Mouse (Mus musculus) forebrain, embryonic 11.5 days (tissue): ENCODE data around the gene Spata13. TPM values are rescaled to one million over a fixed set of nuclear protein-coding genes. Genes with fewer than 3 reads are reported as not detected.

Source experiments
- ATAC-seq: fragments of 200-750 bp; cut with Nextera tagmentation; replicated peaks from 2 replicates; pipeline ENCODE4 v1.8.0; 2017; ENCODE audit warnings: moderate TSS enrichment; ENCODE audit not compliant: low FRiP score
- DNase-seq: peaks from one replicate; pipeline ENCODE4 v3.0.0-alpha.2; 2017; ENCODE audit warnings: low spot score
- H3K27ac ChIP-seq: fragments of 300-500 bp; sonication (generic); 2 replicates; pipeline ENCODE4 v1.5.1; 2014; ENCODE audit warnings: low read depth, low read length
- H3K27me3 ChIP-seq: fragments of 300-500 bp; sonication (generic); 2 replicates; pipeline ENCODE4 v1.6.1; 2014; ENCODE audit warnings: mild to moderate bottlenecking, low read length, mixed read lengths; ENCODE audit not compliant: control insufficient read depth, insufficient read depth
- H3K36me3 ChIP-seq: fragments of 300-500 bp; sonication (generic); 2 replicates; pipeline ENCODE4 v1.6.1; 2014; ENCODE audit warnings: mild to moderate bottlenecking, low read length, moderate library complexity, mixed read lengths; ENCODE audit not compliant: control insufficient read depth, insufficient read depth
- H3K4me1 ChIP-seq: fragments of 300-500 bp; sonication (generic); replicated peaks from 2 replicates; pipeline ENCODE4 v1.6.1; 2014; ENCODE audit warnings: low read length, mixed read lengths; ENCODE audit not compliant: control insufficient read depth, insufficient read depth
- H3K4me2 ChIP-seq: fragments of 300-500 bp; sonication (generic); 2 replicates; pipeline ENCODE4 v1.6.1; 2014; ENCODE audit warnings: low read depth, mild to moderate bottlenecking, low read length, moderate library complexity, mixed read lengths; ENCODE audit not compliant: severe bottlenecking
- H3K4me3 ChIP-seq: fragments of 300-500 bp; sonication (generic); 2 replicates; pipeline ENCODE4 v1.5.1; 2014; ENCODE audit warnings: low read depth, low read length
- H3K9ac ChIP-seq: fragments of 300-500 bp; sonication (generic); 2 replicates; pipeline ENCODE4 v1.6.1; 2014; ENCODE audit warnings: low read length
- H3K9me3 ChIP-seq: fragments of 300-500 bp; sonication (generic); 2 replicates; pipeline ENCODE4 v1.6.1; 2016; ENCODE audit warnings: low read length, mixed read lengths; ENCODE audit not compliant: control insufficient read depth
- WGBS: fragments of 180-500 bp; shearing (Covaris S2); extraction: QIAGEN DNeasy Blood & Tissue Kit; methylation state at CpG from one replicate; pipeline ENCODE4 v1.1.7; 2014; 5-methylcytosine and 5-hydroxymethylcytosine counted together
- polyA plus RNA-seq: library from polyadenylated mRNA; unstranded; fragments of >200 nt; fragmentation: Nextera tagmentation; extraction: Ambion mirVana; gene quantifications from 2 replicates; pipeline ENCODE4 v1.2.1, GENCODE M21; 2014

The Spata13 gene
- polyA plus RNA-seq, 1 experiment from 2014 or later = 137 TPM

GRCm38 (mm10) chr14:60606194-60606593 lies 27.6 kb upstream of the Spata13 start:
- no peak overlapping the region for H3K9ac ChIP-seq
- DNase-seq (no peak), ATAC-seq (no peak)
- 80% methylated on average over 4 of the region's 4 CpGs for WGBS
- no peak overlapping the region for H3K4me3 ChIP-seq
- no peaks in the 10 kb centered on the region for H3K4me1 ChIP-seq
- H3K27me3 ChIP-seq = no peaks in the 10 kb centered on the region
- no peaks in the 10 kb centered on the region for H3K9me3 ChIP-seq
- H3K27ac ChIP-seq = no peak overlapping the region
- H3K4me2 ChIP-seq = no peak overlapping the region
- H3K36me3 ChIP-seq = no peaks in the 10 kb centered on the region

- Histone ChIP-seq H3K27ac (no peak overlapping the region), H3K36me3 (no peaks in the 10 kb centered on the region), H3K9ac (no peak overlapping the region), H3K9me3 (no peaks in the 10 kb centered on the region), H3K4me1 (no peaks in the 10 kb centered on the region), H3K27me3 (no peaks in the 10 kb centered on the region), H3K4me3 (no peak overlapping the region), H3K4me2 (no peak overlapping the region)
- no peak for ATAC-seq
- no peak for DNase-seq
- 86% methylated on average over 4 of the region's 4 CpGs for WGBS
Observed at GRCm38 (mm10) chr14:60607743-60608142, 26.1 kb upstream of the Spata13 start.

DNA sequence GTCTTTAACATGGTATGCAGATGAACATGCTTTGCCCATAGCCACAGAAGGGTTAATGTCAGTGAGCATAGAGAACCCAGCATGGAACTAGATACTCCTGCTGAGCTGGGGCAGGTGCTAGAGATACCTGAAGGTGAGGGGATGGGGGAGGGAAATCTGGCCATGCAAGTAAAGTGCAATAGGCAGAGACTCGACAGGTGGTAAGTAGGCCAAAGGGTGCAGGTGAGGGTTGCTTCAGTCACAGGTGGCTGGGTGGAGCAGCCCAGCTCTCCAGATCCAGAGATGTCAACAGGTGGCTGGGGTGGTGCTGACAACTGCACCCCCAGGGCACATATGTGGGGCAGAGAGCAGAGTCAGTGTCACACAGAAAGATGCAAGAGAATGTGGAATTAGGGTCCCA lies 24.6 kb upstream of the Spata13 start:
- DNase-seq = no peak
- H3K36me3 ChIP-seq = no peaks in the 10 kb centered on the region
- no peak for ATAC-seq
- WGBS = 88% methylated on average over 1 of the region's 1 CpGs
- H3K9ac ChIP-seq = no peak overlapping the region
- no peak overlapping the region for H3K27ac ChIP-seq
- H3K4me3 ChIP-seq = no peak overlapping the region
- no peaks in the 10 kb centered on the region for H3K9me3 ChIP-seq
- H3K27me3 ChIP-seq = no peaks in the 10 kb centered on the region
- H3K4me2 ChIP-seq = no peak overlapping the region
- H3K4me1 ChIP-seq = no peaks in the 10 kb centered on the region; the same call in 1 of the 2 replicates

DNA sequence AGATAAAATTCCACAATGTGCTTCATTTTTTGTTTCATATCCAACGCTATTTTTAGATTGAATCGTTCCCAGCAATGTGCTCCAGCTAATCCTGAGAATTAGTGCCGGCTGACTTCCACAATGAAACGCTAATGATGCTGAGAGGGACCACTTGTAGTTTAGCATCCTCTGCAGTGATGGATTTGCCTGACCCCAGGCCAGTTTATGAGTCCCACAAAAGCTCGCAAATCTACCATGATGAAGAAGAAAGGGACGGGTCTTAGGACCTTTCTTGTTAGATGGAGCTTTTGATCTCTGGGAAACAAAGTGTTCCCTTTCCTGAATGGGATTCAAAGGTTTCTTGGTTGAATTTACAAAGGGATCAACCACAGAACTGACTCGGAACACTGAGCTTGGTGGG lies 21.1 kb upstream of the Spata13 start:
- Histone ChIP-seq H3K4me1 (no peaks in the 10 kb centered on the region; the same call in 1 of the 2 replicates), H3K27me3 (no peaks in the 10 kb centered on the region), H3K4me2 (no peak overlapping the region), H3K9me3 (no peaks in the 10 kb centered on the region), H3K9ac (no peak overlapping the region), H3K36me3 (no peaks in the 10 kb centered on the region), H3K27ac (0 out of 2 replicates have a peak overlapping the region, but pooled peaks have one; percentile 26), H3K4me3 (no peak overlapping the region)
- ATAC-seq (no peak), DNase-seq (no peak)
- WGBS = 11% methylated on average over 7 of the region's 7 CpGs

DNA sequence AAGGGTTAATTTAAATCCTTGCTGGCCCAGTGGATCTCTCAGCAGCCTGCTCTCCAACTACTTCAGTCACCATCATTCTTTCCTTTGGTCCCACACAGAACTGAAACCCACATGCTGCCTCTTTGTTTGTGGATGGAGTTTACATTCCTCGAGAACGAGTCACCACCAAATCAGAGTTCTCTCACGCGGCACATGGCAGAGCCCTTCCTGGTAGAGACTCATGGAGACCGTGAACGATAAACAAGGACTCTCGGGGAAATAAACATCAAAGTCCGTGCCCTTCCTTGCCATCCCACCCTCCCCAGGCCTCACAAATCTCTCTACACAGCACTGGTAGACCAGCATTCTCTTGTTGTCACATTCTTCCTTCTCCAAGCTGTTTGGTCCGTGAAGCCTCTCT lies 12.7 kb upstream of the Spata13 start:
- DNase-seq (no peak), ATAC-seq (no peak)
- no peak overlapping the region for H3K27ac ChIP-seq
- H3K4me3 ChIP-seq = no peak overlapping the region
- no peak overlapping the region for H3K9ac ChIP-seq
- no peaks in the 10 kb centered on the region for H3K36me3 ChIP-seq
- no peak overlapping the region for H3K4me2 ChIP-seq
- H3K9me3 ChIP-seq = no peaks in the 10 kb centered on the region; the same call in 1 of the 2 replicates
- H3K27me3 ChIP-seq = no peaks in the 10 kb centered on the region
- no peaks in the 10 kb centered on the region for H3K4me1 ChIP-seq
- 84% methylated on average over 9 of the region's 9 CpGs for WGBS

- no peaks in the 10 kb centered on the region; the same call in 1 of the 2 replicates for H3K9me3 ChIP-seq
- WGBS = 86% methylated on average over 6 of the region's 6 CpGs
- H3K4me3 ChIP-seq = no peak overlapping the region
- DNase-seq (no peak), ATAC-seq (no peak)
- H3K36me3 ChIP-seq = no peaks in the 10 kb centered on the region
- H3K27ac ChIP-seq = no peak overlapping the region
- no peaks in the 10 kb centered on the region for H3K27me3 ChIP-seq
- H3K4me2 ChIP-seq = no peak overlapping the region
- no peaks in the 10 kb centered on the region for H3K4me1 ChIP-seq
- H3K9ac ChIP-seq = no peak overlapping the region
Observed at GRCm38 (mm10) chr14:60625486-60625885, 8.3 kb upstream of the Spata13 start.

GRCm38 (mm10) chr14:60629887-60630460 lies 3.8 kb upstream of the Spata13 start:
- Histone ChIP-seq H3K4me1 (0 out of 2 replicates have a peak, but pooled peaks cover 2% of the 10 kb centered on the region), H3K4me2 (no peak overlapping the region), H3K27me3 (no peaks in the 10 kb centered on the region), H3K9me3 (no peaks in the 10 kb centered on the region), H3K36me3 (no peaks in the 10 kb centered on the region), H3K9ac (no peak overlapping the region), H3K4me3 (no peak overlapping the region), H3K27ac (no peak overlapping the region)
- DNase-seq (no peak), ATAC-seq (no peak)
- WGBS = 82% methylated on average over 9 of the region's 9 CpGs

DNA sequence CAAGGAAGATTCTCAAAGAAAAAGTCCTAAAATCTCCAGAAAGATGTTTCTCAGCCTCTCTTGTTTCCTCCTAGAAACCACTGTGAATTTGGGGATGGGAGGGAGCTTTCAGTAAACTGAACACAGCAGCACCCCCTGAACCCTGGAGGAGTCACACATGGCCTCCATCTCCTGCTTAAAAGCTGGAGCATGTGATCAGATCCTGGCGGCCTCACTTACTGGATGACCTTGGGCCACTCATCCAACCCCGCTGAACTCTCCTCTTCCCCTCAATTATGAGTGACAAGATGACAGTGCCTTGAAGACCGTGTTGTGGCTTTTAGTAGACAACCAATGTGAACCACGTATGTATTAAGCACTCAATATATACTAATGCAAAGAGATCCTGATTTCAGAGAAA lies 2.8 kb upstream of the Spata13 start:
- H3K27ac ChIP-seq = no peak overlapping the region
- H3K36me3 ChIP-seq = no peaks in the 10 kb centered on the region
- 0 out of 2 replicates have a peak, but pooled peaks cover 2% of the 10 kb centered on the region for H3K4me1 ChIP-seq
- DNase-seq (no peak), ATAC-seq (no peak)
- 77% methylated on average over 4 of the region's 4 CpGs for WGBS
- H3K4me2 ChIP-seq = no peak overlapping the region
- no peaks in the 10 kb centered on the region for H3K9me3 ChIP-seq
- H3K4me3 ChIP-seq = no peak overlapping the region
- H3K27me3 ChIP-seq = no peaks in the 10 kb centered on the region
- no peak overlapping the region for H3K9ac ChIP-seq
